21 mouse cellular contexts compared by ENCODE assay signal in the genomic region with DNA sequence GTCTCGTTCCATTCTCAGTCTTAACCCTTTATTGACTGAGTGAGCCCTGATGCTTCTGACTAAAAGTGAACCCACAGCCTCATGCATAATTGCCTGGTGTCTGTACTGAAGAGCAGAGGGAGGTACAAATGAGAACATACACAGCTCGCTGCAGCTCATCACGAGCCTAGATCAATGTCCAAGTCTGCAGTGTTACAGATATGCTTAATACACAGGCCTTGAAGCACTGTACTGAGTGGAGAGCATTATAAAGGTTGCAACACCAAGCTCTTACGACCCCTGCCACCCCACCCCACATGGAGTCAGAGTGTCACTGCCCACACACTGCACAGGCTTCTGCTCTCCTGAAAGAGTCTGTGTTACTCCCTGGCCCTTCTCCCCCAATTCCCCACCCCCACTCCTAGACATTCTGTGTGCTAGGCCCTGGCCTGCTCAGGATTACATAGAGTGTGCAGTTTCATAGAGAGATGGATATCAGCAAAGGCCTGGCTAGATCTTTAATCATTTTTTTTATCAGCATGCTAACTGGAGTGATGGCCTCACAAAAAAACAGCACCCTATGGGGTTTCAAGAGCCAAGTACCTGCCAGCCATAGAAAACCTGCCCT.
DNase-seq lines count a peak whose midpoint lies in the region; ATAC-seq and TF ChIP-seq lines count a peak whose summit lies in the region.
"Had no signal": no experiment of that assay in that cellular context is flagged by ENCODE, and none has a peak within 500 bp of the region (broad histone marks: within the 10 kb centered on the region; RNA-seq: fewer than 3 reads in every experiment).

No protein-coding gene starts in this region.

- H3K36me3 ChIP-seq in hindbrain, embryonic 11.5 days (ENCODE audit: control insufficient read depth, insufficient read depth, low read length) = no peaks in the 10 kb centered on the region
- H3K36me3 ChIP-seq in hindbrain, postnatal 0 days (ENCODE audit: insufficient read depth, low read length) = no peaks in the 10 kb centered on the region
- H3K36me3 ChIP-seq in hindbrain, embryonic 16.5 days (ENCODE audit: control insufficient read depth, insufficient read depth, low read length) = no peaks in the 10 kb centered on the region
- no peaks in the 10 kb centered on the region for H3K36me3 ChIP-seq in hindbrain, embryonic 12.5 days
- no peaks in the 10 kb centered on the region for H3K36me3 ChIP-seq in lung, embryonic 14.5 days (ENCODE audit: insufficient read depth)
- no peaks in the 10 kb centered on the region for H3K36me3 ChIP-seq in midbrain, embryonic 15.5 days (replicated peaks)
- H3K36me3 ChIP-seq in midbrain, embryonic 14.5 days (ENCODE audit: control insufficient read depth, insufficient read depth, low read length) = no peaks in the 10 kb centered on the region
- H3K36me3 ChIP-seq: forebrain, embryonic 10.5 days; heart, embryonic 10.5 days; heart, embryonic 13.5 days had no signal

- no peaks in the 10 kb centered on the region for H3K27me3 ChIP-seq in hindbrain, embryonic 11.5 days (ENCODE audit: control insufficient read depth, insufficient read depth, low read length)
- no peaks in the 10 kb centered on the region for H3K27me3 ChIP-seq in hindbrain, postnatal 0 days (ENCODE audit: insufficient read depth, low read length)
- no peaks in the 10 kb centered on the region for H3K27me3 ChIP-seq in hindbrain, embryonic 16.5 days (replicated peaks; ENCODE audit: control insufficient read depth, insufficient read depth, low read length)
- H3K27me3 ChIP-seq in hindbrain, embryonic 12.5 days = peaks cover 3% of the 10 kb centered on the region; the same call in 1 of the 2 replicates
- H3K27me3 ChIP-seq in lung, embryonic 14.5 days (ENCODE audit: insufficient read depth, low read length) = no peaks in the 10 kb centered on the region
- no peaks in the 10 kb centered on the region for H3K27me3 ChIP-seq in midbrain, embryonic 15.5 days (replicated peaks)
- H3K27me3 ChIP-seq in midbrain, embryonic 14.5 days (ENCODE audit: control insufficient read depth, insufficient read depth, low read length) = no peaks in the 10 kb centered on the region

- no peak overlapping the region for H3K9ac ChIP-seq in hindbrain, embryonic 11.5 days (ENCODE audit: low read depth, low read length)
- no peak overlapping the region for H3K9ac ChIP-seq in hindbrain, postnatal 0 days (replicated peaks; ENCODE audit: low read length)
- no peak overlapping the region for H3K9ac ChIP-seq in hindbrain, embryonic 16.5 days (ENCODE audit: low read depth, low read length)
- no peak overlapping the region for H3K9ac ChIP-seq in hindbrain, embryonic 12.5 days
- no peak overlapping the region for H3K9ac ChIP-seq in lung, embryonic 14.5 days
- H3K9ac ChIP-seq in midbrain, embryonic 15.5 days = no peak overlapping the region
- H3K9ac ChIP-seq in midbrain, embryonic 14.5 days (replicated peaks; ENCODE audit: low read length) = no peak overlapping the region
- H3K9ac ChIP-seq: forebrain, embryonic 13.5 days; heart, embryonic 13.5 days had no signal

- no peak for TF ChIP-seq CTCF in hindbrain, postnatal 0 days (IDR thresholded peaks at IDR 0.05; ENCODE audit: low read depth)
- TF ChIP-seq CTCF in lung, embryonic 14.5 days (IDR thresholded peaks at IDR 0.05; ENCODE audit: low read depth) = no peak

- H3K27ac ChIP-seq in hindbrain, embryonic 11.5 days (ENCODE audit: low read depth, low read length) = no peak overlapping the region
- H3K27ac ChIP-seq in hindbrain, postnatal 0 days = no peak overlapping the region
- no peak overlapping the region for H3K27ac ChIP-seq in hindbrain, embryonic 16.5 days (ENCODE audit: low read depth, low read length)
- no peak overlapping the region for H3K27ac ChIP-seq in hindbrain, embryonic 12.5 days
- no peak overlapping the region for H3K27ac ChIP-seq in lung, embryonic 14.5 days (ENCODE audit: low read depth)
- no peak overlapping the region for H3K27ac ChIP-seq in midbrain, embryonic 15.5 days
- no peak overlapping the region for H3K27ac ChIP-seq in midbrain, embryonic 14.5 days (replicated peaks; ENCODE audit: low read depth, low read length)
- H3K27ac ChIP-seq: forebrain, embryonic 10.5 days; forebrain, embryonic 13.5 days; heart, adult 2 months; heart, embryonic 10.5 days; heart, embryonic 13.5 days had no signal

- ATAC-seq in hindbrain, embryonic 11.5 days (ENCODE audit: low FRiP score) = peak; percentile 20; the same call in 1 of the 2 replicates
- ATAC-seq in hindbrain, postnatal 0 days = no peak; the same call in 1 of the 2 replicates
- peak; percentile 57 for ATAC-seq in hindbrain, embryonic 16.5 days
- ATAC-seq in hindbrain, embryonic 12.5 days (ENCODE audit: low FRiP score) = no peak
- 0 out of 2 replicates have a peak, but pooled peaks have one; percentile 15 for ATAC-seq in lung, embryonic 14.5 days (ENCODE audit: insufficient read depth)
- 0 out of 2 replicates have a peak, but pooled peaks have one; percentile 27 for ATAC-seq in midbrain, embryonic 15.5 days (replicated peaks)
- no peak for ATAC-seq in midbrain, embryonic 14.5 days (ENCODE audit: low FRiP score, low TSS enrichment)
- ATAC-seq: forebrain, embryonic 16.5 days; Patski had no signal

- 67% methylated on average over 4 of the region's 4 CpGs for WGBS in hindbrain, embryonic 11.5 days
- WGBS in hindbrain, postnatal 0 days = 60% methylated on average over 4 of the region's 4 CpGs
- WGBS in hindbrain, embryonic 16.5 days = 62% methylated on average over 4 of the region's 4 CpGs
- WGBS in hindbrain, embryonic 12.5 days = 62% methylated on average over 4 of the region's 4 CpGs
- 53% methylated on average over 4 of the region's 4 CpGs for WGBS in lung, embryonic 14.5 days
- WGBS in midbrain, embryonic 15.5 days = 71% methylated on average over 4 of the region's 4 CpGs
- 77% methylated on average over 4 of the region's 4 CpGs for WGBS in midbrain, embryonic 14.5 days

- no peak overlapping the region for H3K4me3 ChIP-seq in hindbrain, embryonic 11.5 days (ENCODE audit: low read depth, low read length)
- H3K4me3 ChIP-seq in hindbrain, postnatal 0 days (ENCODE audit: low read length) = no peak overlapping the region
- H3K4me3 ChIP-seq in hindbrain, embryonic 16.5 days (ENCODE audit: low read length) = no peak overlapping the region
- no peak overlapping the region for H3K4me3 ChIP-seq in hindbrain, embryonic 12.5 days
- no peak overlapping the region for H3K4me3 ChIP-seq in lung, embryonic 14.5 days (ENCODE audit: low read depth, low read length)
- H3K4me3 ChIP-seq in midbrain, embryonic 15.5 days = no peak overlapping the region
- H3K4me3 ChIP-seq in midbrain, embryonic 14.5 days (replicated peaks; ENCODE audit: low read depth, low read length) = no peak overlapping the region
- H3K4me3 ChIP-seq: forebrain, embryonic 10.5 days; forebrain, embryonic 13.5 days; heart, adult 2 months; heart, embryonic 10.5 days; heart, embryonic 13.5 days had no signal

- DNase-seq in hindbrain, embryonic 11.5 days (ENCODE audit: low spot score) = no peak
- DNase-seq in hindbrain, postnatal 0 days (ENCODE audit: low spot score) = no peak
- DNase-seq in lung, embryonic 14.5 days = no peak
- no peak for DNase-seq in lung, postnatal 10 days
- DNase-seq in midbrain, embryonic 14.5 days = no peak
- DNase-seq: cerebellum, adult 18-20 months; cerebellum, adult 9-10 months; cerebellum, postnatal 14 days; gastrocnemius, postnatal 10 days; heart, adult 2 months; heart, postnatal 14 days; heart, postnatal 4 days had no signal

- H3K4me2 ChIP-seq in hindbrain, embryonic 11.5 days (replicated peaks; ENCODE audit: low read depth, low read length) = no peak overlapping the region
- H3K4me2 ChIP-seq in hindbrain, postnatal 0 days (ENCODE audit: low read depth, low read length) = no peak overlapping the region
- no peak overlapping the region for H3K4me2 ChIP-seq in hindbrain, embryonic 16.5 days (ENCODE audit: low read length)
- H3K4me2 ChIP-seq in hindbrain, embryonic 12.5 days (replicated peaks) = no peak overlapping the region
- H3K4me2 ChIP-seq in lung, embryonic 14.5 days = no peak overlapping the region
- H3K4me2 ChIP-seq in midbrain, embryonic 15.5 days = no peak overlapping the region
- H3K4me2 ChIP-seq in midbrain, embryonic 14.5 days (ENCODE audit: low read length) = no peak overlapping the region
- H3K4me2 ChIP-seq: forebrain, embryonic 13.5 days; heart, embryonic 13.5 days had no signal

- H3K9me3 ChIP-seq in hindbrain, embryonic 11.5 days (ENCODE audit: control insufficient read depth, low read length) = no peaks in the 10 kb centered on the region
- peaks cover 3% of the 10 kb centered on the region; the same call in 1 of the 2 replicates for H3K9me3 ChIP-seq in hindbrain, postnatal 0 days (ENCODE audit: low read length)
- H3K9me3 ChIP-seq in hindbrain, embryonic 16.5 days (ENCODE audit: control insufficient read depth, low read length) = no peaks in the 10 kb centered on the region; the same call in 1 of the 2 replicates
- 0 out of 2 replicates have a peak, but pooled peaks cover 4% of the 10 kb centered on the region for H3K9me3 ChIP-seq in hindbrain, embryonic 12.5 days (replicated peaks)
- H3K9me3 ChIP-seq in lung, embryonic 14.5 days (ENCODE audit: low read depth, low read length) = no peaks in the 10 kb centered on the region
- H3K9me3 ChIP-seq in midbrain, embryonic 15.5 days = peaks cover 3% of the 10 kb centered on the region; the same call in 1 of the 2 replicates
- H3K9me3 ChIP-seq in midbrain, embryonic 14.5 days (ENCODE audit: control insufficient read depth, low read length) = no peaks in the 10 kb centered on the region
- H3K9me3 ChIP-seq: forebrain, embryonic 13.5 days had no signal

- H3K4me1 ChIP-seq in hindbrain, embryonic 11.5 days (replicated peaks; ENCODE audit: control insufficient read depth, insufficient read depth, low read length) = no peaks in the 10 kb centered on the region
- H3K4me1 ChIP-seq in hindbrain, postnatal 0 days (ENCODE audit: insufficient read depth, low read length) = no peaks in the 10 kb centered on the region
- no peaks in the 10 kb centered on the region for H3K4me1 ChIP-seq in hindbrain, embryonic 16.5 days (ENCODE audit: control insufficient read depth, insufficient read depth, low read depth, low read length)
- peaks cover 11% of the 10 kb centered on the region for H3K4me1 ChIP-seq in hindbrain, embryonic 12.5 days
- no peaks in the 10 kb centered on the region for H3K4me1 ChIP-seq in lung, embryonic 14.5 days (ENCODE audit: insufficient read depth)
- no peaks in the 10 kb centered on the region for H3K4me1 ChIP-seq in midbrain, embryonic 15.5 days
- no peaks in the 10 kb centered on the region for H3K4me1 ChIP-seq in midbrain, embryonic 14.5 days (ENCODE audit: control insufficient read depth, insufficient read depth, low read length)
- H3K4me1 ChIP-seq: forebrain, embryonic 13.5 days; heart, embryonic 13.5 days had no signal

Comparison
In these comparisons a context has a peak if more than half of its experiments do, and no peak if none do; other contexts are left out.
1. ATAC-seq: peak in hindbrain, embryonic 11.5 days (single experiment), hindbrain, embryonic 16.5 days (single experiment), lung, embryonic 14.5 days (single experiment) and midbrain, embryonic 15.5 days (single experiment); none in hindbrain, postnatal 0 days (single experiment), hindbrain, embryonic 12.5 days (single experiment) and midbrain, embryonic 14.5 days (single experiment).